ENCODE assay signal across 10 mouse cellular contexts in genomic region chr16:34395221-34395811, GRCm38 (mm10).
DNase-seq lines count a peak whose midpoint lies in the region; ATAC-seq lines count a peak whose summit lies in the region.
"Had no signal": no experiment of that assay in that cellular context is flagged by ENCODE, and none has a peak within 500 bp of the region (broad histone marks: within the 10 kb centered on the region; RNA-seq: fewer than 3 reads in every experiment).

No protein-coding gene starts in this region.

- DNase-seq in kidney, postnatal 14 days = peak; percentile 28
- DNase-seq in forebrain, embryonic 14.5 days (ENCODE audit: low spot score) = peak; percentile 90
- peak; percentile 52 to 71 for DNase-seq in layer of hippocampus, postnatal 10 days (ENCODE audit: low spot score in 2 of 2)
- peak; percentile 86 to 87 for DNase-seq in right cerebral cortex, postnatal 10 days (ENCODE audit: low spot score in 2 of 2)
- DNase-seq in gastrocnemius, adult 18-20 months (ENCODE audit: low spot score) = no peak
- DNase-seq in testis, postnatal 10 days (ENCODE audit: low spot score) = no peak

- peaks cover 5% of the 10 kb centered on the region; the same call in 1 of the 2 replicates for H3K4me1 ChIP-seq in kidney, embryonic 16.5 days (ENCODE audit: insufficient read depth, low read length)
- H3K4me1 ChIP-seq in forebrain, embryonic 14.5 days (ENCODE audit: control insufficient read depth, insufficient read depth, low read length) = peaks cover 13% of the 10 kb centered on the region
- H3K4me1 ChIP-seq: stomach, embryonic 15.5 days had no signal

- no peak overlapping the region for H3K4me2 ChIP-seq in kidney, embryonic 16.5 days (replicated peaks; ENCODE audit: low read depth, low read length)
- H3K4me2 ChIP-seq in forebrain, embryonic 14.5 days (ENCODE audit: low read length) = no peak overlapping the region
- H3K4me2 ChIP-seq: stomach, embryonic 15.5 days had no signal

- no peaks in the 10 kb centered on the region for H3K9me3 ChIP-seq in kidney, embryonic 16.5 days (ENCODE audit: low read length)
- no peaks in the 10 kb centered on the region for H3K9me3 ChIP-seq in forebrain, embryonic 14.5 days (replicated peaks; ENCODE audit: control insufficient read depth, low read length)
- H3K9me3 ChIP-seq: stomach, embryonic 15.5 days had no signal

- no peak overlapping the region for H3K9ac ChIP-seq in kidney, embryonic 16.5 days (replicated peaks; ENCODE audit: low read length)
- no peak overlapping the region for H3K9ac ChIP-seq in forebrain, embryonic 14.5 days (ENCODE audit: low read length)
- H3K9ac ChIP-seq: stomach, embryonic 15.5 days had no signal

- H3K27ac ChIP-seq in kidney, embryonic 16.5 days (ENCODE audit: low read length) = no peak overlapping the region
- H3K27ac ChIP-seq in forebrain, embryonic 14.5 days (ENCODE audit: low read depth, low read length) = no peak overlapping the region
- H3K27ac ChIP-seq: stomach, embryonic 15.5 days had no signal

- H3K27me3 ChIP-seq in kidney, embryonic 16.5 days (ENCODE audit: insufficient read depth, low read length) = no peaks in the 10 kb centered on the region
- no peaks in the 10 kb centered on the region for H3K27me3 ChIP-seq in forebrain, embryonic 14.5 days (replicated peaks; ENCODE audit: control insufficient read depth, insufficient read depth, low read length)
- H3K27me3 ChIP-seq: Patski; stomach, embryonic 15.5 days had no signal

- ATAC-seq in kidney, embryonic 16.5 days (ENCODE audit: low FRiP score, low TSS enrichment) = no peak
- peak; percentile 81 for ATAC-seq in forebrain, embryonic 14.5 days
- ATAC-seq: Patski had no signal

- no peak overlapping the region for H3K4me3 ChIP-seq in kidney, embryonic 16.5 days (ENCODE audit: low read length)
- no peak overlapping the region for H3K4me3 ChIP-seq in forebrain, embryonic 14.5 days (ENCODE audit: low read depth, low read length)
- H3K4me3 ChIP-seq: erythroblast, embryonic 14.5 days; stomach, embryonic 15.5 days had no signal

- no peaks in the 10 kb centered on the region for H3K36me3 ChIP-seq in kidney, embryonic 16.5 days (ENCODE audit: insufficient read depth, low read length)
- no peaks in the 10 kb centered on the region for H3K36me3 ChIP-seq in forebrain, embryonic 14.5 days (ENCODE audit: control insufficient read depth, insufficient read depth, low read length)
- H3K36me3 ChIP-seq: stomach, embryonic 15.5 days had no signal

Comparison
In these comparisons a context has a peak if more than half of its experiments do, and no peak if none do; other contexts are left out.
1. DNase-seq: peak in kidney, postnatal 14 days (single experiment), forebrain, embryonic 14.5 days (single experiment), layer of hippocampus, postnatal 10 days (2 of 2) and right cerebral cortex, postnatal 10 days (2 of 2); none in gastrocnemius, adult 18-20 months (single experiment) and testis, postnatal 10 days (single experiment).